Mouse (Mus musculus): Measurements from ENCODE around the gene Kcna6.

Gene Kcna6

GRCm38 (mm10) chr6:126740211-126741142, at the start of gene Kcna6:
Kcna6 (minus strand) TSS chr6:126740674.
- no peak for DNase-seq (ENCODE audit: low read depth, low spot score)

- no peak for DNase-seq (ENCODE audit: low read depth, low spot score)
Observed at GRCm38 (mm10) chr6:126788863-126789262, 48.4 kb upstream of the Kcna6 start.

- DNase-seq (ENCODE audit: low read depth, low spot score): no peak
Observed at GRCm38 (mm10) chr6:126784206-126784605, 43.7 kb upstream of the Kcna6 start.

GRCm38 (mm10) chr6:126783651-126784066, 43.2 kb upstream of the Kcna6 start:
- no peak for DNase-seq (ENCODE audit: low read depth, low spot score)

- DNase-seq (ENCODE audit: low read depth, low spot score): no peak
Observed at GRCm38 (mm10) chr6:126783056-126783455, 42.6 kb upstream of the Kcna6 start.

GRCm38 (mm10) chr6:126777889-126778288, 37.4 kb upstream of the Kcna6 start:
- DNase-seq (ENCODE audit: low read depth, low spot score): no peak

GRCm38 (mm10) chr6:126773873-126774272, 33.4 kb upstream of the Kcna6 start:
- DNase-seq (ENCODE audit: low read depth, low spot score): no peak

- no peak for DNase-seq (ENCODE audit: low read depth, low spot score)
Observed at GRCm38 (mm10) chr6:126772326-126772725, 31.9 kb upstream of the Kcna6 start.

- DNase-seq (ENCODE audit: low read depth, low spot score): no peak
Observed at GRCm38 (mm10) chr6:126770146-126770731, 29.8 kb upstream of the Kcna6 start.

- peak; percentile 54 for DNase-seq (ENCODE audit: low read depth, low spot score)
Observed at GRCm38 (mm10) chr6:126768957-126769665, 28.6 kb upstream of the Kcna6 start.

- no peak for DNase-seq (ENCODE audit: low read depth, low spot score)
Observed at GRCm38 (mm10) chr6:126767610-126768532, 27.4 kb upstream of the Kcna6 start.

- no peak for DNase-seq (ENCODE audit: low read depth, low spot score)
Observed at GRCm38 (mm10) chr6:126766552-126766951, 26.1 kb upstream of the Kcna6 start.

GRCm38 (mm10) chr6:126764563-126765091, 24.2 kb upstream of the Kcna6 start:
- DNase-seq (ENCODE audit: low read depth, low spot score): no peak

- DNase-seq (ENCODE audit: low read depth, low spot score): no peak
Observed at GRCm38 (mm10) chr6:126761362-126761761, 20.9 kb upstream of the Kcna6 start.

GRCm38 (mm10) chr6:126755729-126756411, 15.4 kb upstream of the Kcna6 start:
- no peak for DNase-seq (ENCODE audit: low read depth, low spot score)

- DNase-seq (ENCODE audit: low read depth, low spot score): no peak
Observed at GRCm38 (mm10) chr6:126752520-126752919, 12.0 kb upstream of the Kcna6 start.

- DNase-seq (ENCODE audit: low read depth, low spot score): no peak
Observed at GRCm38 (mm10) chr6:126745888-126746287, 5.4 kb upstream of the Kcna6 start.

- no peak for DNase-seq (ENCODE audit: low read depth, low spot score)
Observed at GRCm38 (mm10) chr6:126742610-126743009, 2.1 kb upstream of the Kcna6 start.

- DNase-seq (ENCODE audit: low read depth, low spot score): no peak
Observed at GRCm38 (mm10) chr6:126739326-126740210, 906 bp downstream of the Kcna6 start.

Measured in CD4-positive, CD25-positive, alpha-beta regulatory T cell, adult 2 months (primary cell).